Mouse (Mus musculus) cerebellum, adult 11 months (tissue): Measurements from ENCODE around the gene Gak.

Source experiments
- DNase-seq: peaks from one replicate; pipeline ENCODE4 v3.0.0; 2022

The Gak gene

GRCm38 (mm10) chr5:108629634-108630483 is at the start of gene Gak, which contains the start of gene Tmem175:
TSS of gene Gak (minus strand) at chr5:108629755.
TSS of gene Tmem175 (plus strand) at chr5:108629770.
- peak; percentile 90 for DNase-seq

- no peak for DNase-seq
Measured at GRCm38 (mm10) chr5:108678296-108678854, 48.8 kb upstream of the Gak start.

GRCm38 (mm10) chr5:108677605-108678295 is 48.2 kb upstream of the Gak start:
- peak; percentile 59 for DNase-seq

GRCm38 (mm10) chr5:108676772-108677498 is 47.4 kb upstream of the Gak start:
- DNase-seq, result no peak

GRCm38 (mm10) chr5:108675251-108675816 is 45.8 kb upstream of the Gak start, which contains the start of gene Slc26a1:
TSS of gene Slc26a1 (minus strand) at chr5:108675569.
- DNase-seq, result no peak

- DNase-seq, result no peak
Measured at GRCm38 (mm10) chr5:108674624-108675023, 45.1 kb upstream of the Gak start.

- DNase-seq, result no peak
Measured at GRCm38 (mm10) chr5:108671757-108672156, 42.2 kb upstream of the Gak start.

GRCm38 (mm10) chr5:108670785-108671184 is 41.2 kb upstream of the Gak start:
- DNase-seq, result no peak

GRCm38 (mm10) chr5:108669986-108670385 is 40.4 kb upstream of the Gak start:
- DNase-seq, result no peak

GRCm38 (mm10) chr5:108668977-108669936 is 39.7 kb upstream of the Gak start, which contains the start of gene Dgkq:
TSS of gene Dgkq (minus strand) at chr5:108669672.
- peak; percentile 85 for DNase-seq

GRCm38 (mm10) chr5:108668387-108668932 is 38.9 kb upstream of the Gak start:
- DNase-seq, result no peak

GRCm38 (mm10) chr5:108667370-108667769 is 37.8 kb upstream of the Gak start:
- DNase-seq, result no peak

GRCm38 (mm10) chr5:108665066-108665465 is 35.5 kb upstream of the Gak start:
- no peak for DNase-seq

- no peak for DNase-seq
Measured at GRCm38 (mm10) chr5:108662772-108663171, 33.2 kb upstream of the Gak start.

- peak; percentile 91 for DNase-seq
Measured at GRCm38 (mm10) chr5:108660632-108661268, 31.2 kb upstream of the Gak start.

GRCm38 (mm10) chr5:108659698-108660631 is 30.4 kb upstream of the Gak start, which contains the start of gene Idua:
TSS of gene Idua (plus strand) at chr5:108660331.
- no peak for DNase-seq

- DNase-seq, result no peak
Measured at GRCm38 (mm10) chr5:108658611-108659010, 29.1 kb upstream of the Gak start.

- DNase-seq, result no peak
Measured at GRCm38 (mm10) chr5:108657406-108657805, 27.9 kb upstream of the Gak start.
